ENCODE assay signal across 17 mouse cellular contexts in genomic region chr6:142711106-142711505, GRCm38 (mm10). TPM values are rescaled to one million over a fixed set of nuclear protein-coding genes. Genes with fewer than 3 reads are reported as not detected.
DNase-seq lines count a peak whose midpoint lies in the region; ATAC-seq lines count a peak whose summit lies in the region.
"Had no signal": no experiment of that assay in that cellular context is flagged by ENCODE, and none has a peak within 500 bp of the region (broad histone marks: within the 10 kb centered on the region; RNA-seq: fewer than 3 reads in every experiment).

No protein-coding gene starts in this region.

- no peaks in the 10 kb centered on the region for H3K27me3 ChIP-seq in heart, embryonic 10.5 days (ENCODE audit: insufficient read depth, poor library complexity, severe bottlenecking)
- no peaks in the 10 kb centered on the region for H3K27me3 ChIP-seq in heart, embryonic 11.5 days (ENCODE audit: control insufficient read depth, insufficient read depth, low read length)
- no peaks in the 10 kb centered on the region for H3K27me3 ChIP-seq in intestine, embryonic 14.5 days (replicated peaks; ENCODE audit: control insufficient read depth, insufficient read depth, low read length)
- no peaks in the 10 kb centered on the region for H3K27me3 ChIP-seq in intestine, embryonic 16.5 days (replicated peaks; ENCODE audit: control insufficient read depth, insufficient read depth, low read length)
- H3K27me3 ChIP-seq in lung, embryonic 15.5 days, result no peaks in the 10 kb centered on the region
- H3K27me3 ChIP-seq: embryonic facial prominence, embryonic 12.5 days; hindbrain, embryonic 12.5 days; midbrain, embryonic 13.5 days had no signal

- H3K27ac ChIP-seq in heart, embryonic 10.5 days, result 0 out of 2 replicates have a peak overlapping the region, but pooled peaks have one; percentile 36
- no peak overlapping the region for H3K27ac ChIP-seq in heart, embryonic 11.5 days (ENCODE audit: low read depth, low read length)
- H3K27ac ChIP-seq in intestine, embryonic 14.5 days (ENCODE audit: low read depth), result 0 out of 2 replicates have a peak overlapping the region, but pooled peaks have one; percentile 22
- H3K27ac ChIP-seq in intestine, embryonic 16.5 days (ENCODE audit: low read length), result no peak overlapping the region; the same call in 1 of the 2 replicates
- H3K27ac ChIP-seq in lung, embryonic 15.5 days, result peak overlapping the region; percentile 74
- H3K27ac ChIP-seq: embryonic facial prominence, embryonic 12.5 days; hindbrain, embryonic 12.5 days; macrophage; midbrain, embryonic 13.5 days had no signal

- H3K4me1 ChIP-seq in heart, embryonic 10.5 days, result no peaks in the 10 kb centered on the region; the same call in 1 of the 2 replicates
- peaks cover 10% of the 10 kb centered on the region; the same call in 1 of the 2 replicates for H3K4me1 ChIP-seq in heart, embryonic 11.5 days (ENCODE audit: control insufficient read depth, insufficient read depth, low read length)
- H3K4me1 ChIP-seq in intestine, embryonic 14.5 days (replicated peaks; ENCODE audit: control insufficient read depth, insufficient read depth, low read length), result no peaks in the 10 kb centered on the region
- no peaks in the 10 kb centered on the region for H3K4me1 ChIP-seq in intestine, embryonic 16.5 days (ENCODE audit: control insufficient read depth, insufficient read depth, low read length)
- peaks cover 15% of the 10 kb centered on the region; the same call in 1 of the 2 replicates for H3K4me1 ChIP-seq in lung, embryonic 15.5 days
- H3K4me1 ChIP-seq: embryonic facial prominence, embryonic 12.5 days; hindbrain, embryonic 12.5 days; midbrain, embryonic 13.5 days had no signal

- ATAC-seq in heart, embryonic 11.5 days (replicated peaks; ENCODE audit: insufficient number of reproducible peaks, low FRiP score, low TSS enrichment), result no peak
- ATAC-seq in intestine, embryonic 14.5 days (replicated peaks; ENCODE audit: low FRiP score, low TSS enrichment, low read depth), result no peak
- no peak for ATAC-seq in intestine, embryonic 16.5 days
- ATAC-seq in lung, embryonic 15.5 days (ENCODE audit: borderline replicate concordance, extremely low read depth, low FRiP score, low TSS enrichment), result peak; percentile 25; the same call in 1 of the 2 replicates
- ATAC-seq: midbrain, embryonic 13.5 days had no signal

- H3K9me3 ChIP-seq in heart, embryonic 10.5 days, result peaks cover 3% of the 10 kb centered on the region; the same call in 1 of the 2 replicates
- H3K9me3 ChIP-seq in heart, embryonic 11.5 days (replicated peaks; ENCODE audit: control insufficient read depth, low read length), result peaks cover 3% of the 10 kb centered on the region; the same call in 1 of the 2 replicates
- H3K9me3 ChIP-seq in intestine, embryonic 14.5 days (ENCODE audit: control insufficient read depth, low read length), result no peaks in the 10 kb centered on the region
- no peaks in the 10 kb centered on the region for H3K9me3 ChIP-seq in intestine, embryonic 16.5 days (ENCODE audit: control insufficient read depth, low read length)
- H3K9me3 ChIP-seq in lung, embryonic 15.5 days, result no peaks in the 10 kb centered on the region
- H3K9me3 ChIP-seq: embryonic facial prominence, embryonic 12.5 days; midbrain, embryonic 13.5 days had no signal

- no peak overlapping the region for H3K9ac ChIP-seq in heart, embryonic 11.5 days (ENCODE audit: low read depth, low read length)
- H3K9ac ChIP-seq in intestine, embryonic 14.5 days (ENCODE audit: low read length), result no peak overlapping the region
- no peak overlapping the region for H3K9ac ChIP-seq in intestine, embryonic 16.5 days (ENCODE audit: low read depth, low read length)
- no peak overlapping the region for H3K9ac ChIP-seq in lung, embryonic 15.5 days
- H3K9ac ChIP-seq: embryonic facial prominence, embryonic 12.5 days; hindbrain, embryonic 12.5 days; midbrain, embryonic 13.5 days had no signal

- H3K4me3 ChIP-seq in heart, embryonic 10.5 days, result no peak overlapping the region
- no peak overlapping the region for H3K4me3 ChIP-seq in heart, embryonic 11.5 days (ENCODE audit: low read depth, low read length)
- no peak overlapping the region for H3K4me3 ChIP-seq in intestine, embryonic 14.5 days (ENCODE audit: low read depth, low read length)
- H3K4me3 ChIP-seq in intestine, embryonic 16.5 days (ENCODE audit: low read length), result no peak overlapping the region
- H3K4me3 ChIP-seq in lung, embryonic 15.5 days, result no peak overlapping the region
- H3K4me3 ChIP-seq: embryonic facial prominence, embryonic 12.5 days; hindbrain, embryonic 12.5 days; midbrain, embryonic 13.5 days had no signal

- no peak for DNase-seq in heart, embryonic 10.5 days (ENCODE audit: low spot score)
- DNase-seq in intestine, embryonic 14.5 days (ENCODE audit: low spot score), result no peak
- no peak for DNase-seq in lung, postnatal 4 days
- no peak for DNase-seq in cerebellum, adult 11 months
- DNase-seq: B cell, adult 2 months; cerebellum, adult 11-12 months; gastrocnemius, postnatal 25 days; kidney, postnatal 25 days; thymus, postnatal 4 days had no signal

- WGBS in heart, embryonic 10.5 days, result 57% methylated on average over 4 of the region's 4 CpGs
- 57% methylated on average over 4 of the region's 4 CpGs for WGBS in heart, embryonic 11.5 days (ENCODE audit: insufficient replicate concordance)
- WGBS in intestine, embryonic 14.5 days, result 47% methylated on average over 4 of the region's 4 CpGs
- 46% methylated on average over 4 of the region's 4 CpGs for WGBS in intestine, embryonic 16.5 days
- 25% methylated on average over 4 of the region's 4 CpGs for WGBS in lung, embryonic 15.5 days

- no peaks in the 10 kb centered on the region for H3K36me3 ChIP-seq in heart, embryonic 10.5 days
- no peaks in the 10 kb centered on the region for H3K36me3 ChIP-seq in heart, embryonic 11.5 days (ENCODE audit: control insufficient read depth, insufficient read depth, low read length)
- no peaks in the 10 kb centered on the region for H3K36me3 ChIP-seq in intestine, embryonic 14.5 days (ENCODE audit: control insufficient read depth, insufficient read depth, low read length)
- H3K36me3 ChIP-seq in intestine, embryonic 16.5 days (ENCODE audit: control insufficient read depth, insufficient read depth, low read length), result no peaks in the 10 kb centered on the region
- H3K36me3 ChIP-seq in lung, embryonic 15.5 days, result no peaks in the 10 kb centered on the region
- H3K36me3 ChIP-seq: embryonic facial prominence, embryonic 12.5 days; hindbrain, embryonic 12.5 days; midbrain, embryonic 13.5 days had no signal

- H3K4me2 ChIP-seq in heart, embryonic 11.5 days, result no peak overlapping the region; the same call in 1 of the 2 replicates
- peak overlapping the region; percentile 12; the same call in 1 of the 2 replicates for H3K4me2 ChIP-seq in intestine, embryonic 14.5 days (ENCODE audit: low read length)
- H3K4me2 ChIP-seq in intestine, embryonic 16.5 days (ENCODE audit: low read depth, low read length), result no peak overlapping the region
- H3K4me2 ChIP-seq in lung, embryonic 15.5 days, result peak overlapping the region; percentile 22; the same call in 1 of the 2 replicates
- H3K4me2 ChIP-seq: embryonic facial prominence, embryonic 12.5 days; hindbrain, embryonic 12.5 days; liver, embryonic 11.5 days; midbrain, embryonic 13.5 days had no signal

RNA-seq across cellular contexts. Expression of gene Abcc9, which starts 9.0 kb away (rescaled TPM):
- polyA plus RNA-seq in heart, embryonic 10.5 days (2016; fragmentation: Nextera tagmentation; extraction: Ambion mirVana), result 11.2 and 25.6 TPM in 2 replicates
- polyA plus RNA-seq in heart, embryonic 11.5 days (2014; fragmentation: Nextera tagmentation; extraction: Ambion mirVana), result 21.1 and 21.6 TPM in 2 replicates
- polyA plus RNA-seq in intestine, embryonic 14.5 days (2014; fragmentation: Nextera tagmentation; extraction: Ambion mirVana), result 18.2 and 18.7 TPM in 2 replicates
- 7.6 and 7.8 TPM in 2 replicates for polyA plus RNA-seq in intestine, embryonic 16.5 days (2015; fragmentation: Nextera tagmentation; extraction: Ambion mirVana)
- 4.8 and 5.3 TPM in 2 replicates for polyA plus RNA-seq in lung, embryonic 15.5 days (2015; fragmentation: Nextera tagmentation; extraction: Ambion mirVana)
- polyA plus RNA-seq: macrophage had no signal

RNA-seq across cellular contexts. Expression of gene Cmas, which starts 45.4 kb away (rescaled TPM):
- 100 and 105 TPM in 2 replicates for polyA plus RNA-seq in heart, embryonic 10.5 days (2016; fragmentation: Nextera tagmentation; extraction: Ambion mirVana)
- 117 and 126 TPM in 2 replicates for polyA plus RNA-seq in heart, embryonic 11.5 days (2014; fragmentation: Nextera tagmentation; extraction: Ambion mirVana)
- 109 and 112 TPM in 2 replicates for polyA plus RNA-seq in intestine, embryonic 14.5 days (2014; fragmentation: Nextera tagmentation; extraction: Ambion mirVana)
- 145 and 153 TPM in 2 replicates for polyA plus RNA-seq in intestine, embryonic 16.5 days (2015; fragmentation: Nextera tagmentation; extraction: Ambion mirVana)
- polyA plus RNA-seq in lung, embryonic 15.5 days (2015; fragmentation: Nextera tagmentation; extraction: Ambion mirVana), result 68.3 and 68.9 TPM in 2 replicates

Comparison
In these comparisons a context has a peak if more than half of its experiments do, and no peak if none do; other contexts are left out.
1. H3K27ac ChIP-seq: peak in heart, embryonic 10.5 days (single experiment), intestine, embryonic 14.5 days (single experiment) and lung, embryonic 15.5 days (single experiment); none in heart, embryonic 11.5 days (single experiment) and intestine, embryonic 16.5 days (single experiment).
2. H3K4me2 ChIP-seq: peak in intestine, embryonic 14.5 days (single experiment) and lung, embryonic 15.5 days (single experiment); none in heart, embryonic 11.5 days (single experiment) and intestine, embryonic 16.5 days (single experiment).